Comparison of ENCODE assay signal across 1 mouse cellular context in the genomic region with DNA sequence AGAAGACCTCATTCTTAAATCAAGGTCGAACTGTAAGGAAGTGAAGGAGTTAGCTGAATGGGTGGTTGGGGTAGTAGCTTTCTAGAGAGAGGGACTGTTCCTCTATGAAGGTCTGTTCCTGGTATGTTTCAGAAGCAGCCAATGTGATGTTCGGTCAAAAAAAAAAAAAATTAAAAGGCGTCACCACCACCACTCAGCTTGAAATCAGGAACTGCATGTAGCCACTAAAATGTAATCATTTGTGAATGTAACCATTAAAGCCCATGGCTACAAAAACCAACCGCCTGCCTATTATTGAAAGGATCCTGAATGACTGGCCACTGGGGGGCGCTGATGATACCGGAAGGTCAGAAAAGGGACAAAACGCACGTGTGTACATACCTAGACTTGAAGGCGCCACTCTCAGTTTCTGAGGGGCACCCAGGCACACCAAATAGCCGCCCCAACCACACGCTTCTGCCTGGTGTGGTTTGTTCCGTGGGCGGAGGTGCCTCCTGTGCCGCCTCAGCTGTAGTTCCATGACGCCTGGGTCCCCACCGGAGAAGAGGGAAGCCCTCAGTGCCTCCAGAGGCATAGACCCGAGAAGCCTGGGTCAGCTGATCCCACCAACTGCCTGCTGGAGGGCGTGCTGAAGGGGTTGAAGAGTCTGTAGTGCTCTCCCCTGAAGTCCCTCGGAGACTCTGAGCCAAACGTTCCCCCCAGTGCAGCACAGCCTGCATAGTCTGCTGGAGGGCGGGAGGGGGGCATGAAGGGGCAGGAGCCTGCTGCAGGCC.
A peak's percentile ranks its signal among the peaks of the same experiment; 100 is the strongest.
TF ChIP-seq lines count a peak whose summit lies in the region.

No protein-coding gene starts in this region.

TF ChIP-seq in MEL, 35 proteins besides CTCF, POLR2A, EP300 and RAD21:
- TF ChIP-seq MYC (IDR thresholded peaks at IDR 0.05; ENCODE audit: low read depth, low read length), result peak; percentile 100
- TF ChIP-seq ETS1 (IDR thresholded peaks at IDR 0.05; ENCODE audit: low read depth, low read length), result peak; percentile 72; the same call in 1 of the 2 replicates
- TF ChIP-seq MAX (IDR thresholded peaks at IDR 0.05; ENCODE audit: low read length), result peak; percentile 100
- peak; percentile 84 for TF ChIP-seq ELF1 (IDR thresholded peaks at IDR 0.05; ENCODE audit: low read depth, low read length)
- peak; percentile 99 for TF ChIP-seq SIN3A (IDR thresholded peaks at IDR 0.05; ENCODE audit: low read length)
- TF ChIP-seq HCFC1 (IDR thresholded peaks at IDR 0.05; ENCODE audit: low read depth, low read length), result peak; percentile 74
- TF ChIP-seq MAZ (IDR thresholded peaks at IDR 0.05; ENCODE audit: low read depth, low read length), result peak; percentile 11; the same call in 1 of the 2 replicates
- TF ChIP-seq POLR2AphosphoS2 (IDR thresholded peaks at IDR 0.05; ENCODE audit: low read length), result no peak
- TF ChIP-seq ZC3H11A (IDR thresholded peaks at IDR 0.05; ENCODE audit: low read depth, low read length), result peak; percentile 57
- peak; percentile 25; the same call in 1 of the 2 replicates for TF ChIP-seq GATA1 (IDR thresholded peaks at IDR 0.05; ENCODE audit: low read depth, low read length)
- peak; percentile 68 for TF ChIP-seq TBP (IDR thresholded peaks at IDR 0.05; ENCODE audit: low read depth, low read length)
- peak; percentile 92 for TF ChIP-seq ZNF384 (IDR thresholded peaks at IDR 0.05; ENCODE audit: low read depth, low read length)
- peak; percentile 89 for TF ChIP-seq BHLHE40 (IDR thresholded peaks at IDR 0.05; ENCODE audit: borderline replicate concordance, low read depth, low read length)
- TF ChIP-seq NELFE (IDR thresholded peaks at IDR 0.05; ENCODE audit: low read depth, low read length), result peak; percentile 47
- TF ChIP-seq SMC3 (IDR thresholded peaks at IDR 0.05; ENCODE audit: low read depth, low read length), result peak; percentile 88
- peak; percentile 66 for TF ChIP-seq USF1 (IDR thresholded peaks at IDR 0.05; ENCODE audit: low read depth, low read length)
- peak; percentile 100 for TF ChIP-seq MXI1 (IDR thresholded peaks at IDR 0.05; ENCODE audit: low read depth, low read length)
- TF ChIP-seq KAT2A (conservative IDR thresholded peaks at IDR 0.05; ENCODE audit: low read depth, low read length), result no peak
- no peak for TF ChIP-seq MYB (IDR thresholded peaks at IDR 0.05; ENCODE audit: low read depth, low read length)
- peak; percentile 45; the same call in 1 of the 2 replicates for TF ChIP-seq TCF12 (IDR thresholded peaks at IDR 0.05; ENCODE audit: low read depth, low read length)
- TF ChIP-seq UBTF (IDR thresholded peaks at IDR 0.05; ENCODE audit: borderline replicate concordance, insufficient read depth, low read depth, low read length), result no peak
- no peak for TF ChIP-seq GABPA (IDR thresholded peaks at IDR 0.05; ENCODE audit: low read depth, low read length)
